Mouse (Mus musculus) hindbrain, embryonic 16.5 days (tissue): ENCODE results near the gene Pi4k2a. TPM values are rescaled to one million over a fixed set of nuclear protein-coding genes. Genes with fewer than 3 reads are reported as not detected.
"Not testable (repeated sequence)": the region's sequence is repeated elsewhere in the genome, so short reads cannot be mapped to it uniquely, and the experiment has no call there.

Experiments
- ATAC-seq: fragments of 200-750 bp; cut with Nextera tagmentation; 2 replicates; pipeline ENCODE4 v1.8.0; 2017; ENCODE audit warnings: moderate TSS enrichment, moderate library complexity
- H3K27ac ChIP-seq: fragments of 300-500 bp; sonication (generic); 2 replicates; pipeline ENCODE4 v1.5.1; 2014; ENCODE audit warnings: low read depth, mild to moderate bottlenecking, control low read depth, low read length, moderate library complexity
- H3K27me3 ChIP-seq: fragments of 300-500 bp; sonication (generic); replicated peaks from 2 replicates; pipeline ENCODE4 v1.6.1; 2014; ENCODE audit warnings: low read length; ENCODE audit not compliant: control insufficient read depth, insufficient read depth
- H3K36me3 ChIP-seq: fragments of 300-500 bp; sonication (generic); 2 replicates; pipeline ENCODE4 v1.6.1; 2014; ENCODE audit warnings: mild to moderate bottlenecking, low read length, moderate library complexity, mixed read lengths; ENCODE audit not compliant: control insufficient read depth, insufficient read depth
- H3K4me1 ChIP-seq: fragments of 300-500 bp; sonication (generic); 2 replicates; pipeline ENCODE4 v1.6.1; 2014; ENCODE audit warnings: low read depth, low read length; ENCODE audit not compliant: control insufficient read depth, insufficient read depth
- H3K4me2 ChIP-seq: fragments of 300-500 bp; sonication (generic); 2 replicates; pipeline ENCODE4 v1.6.1; 2014; ENCODE audit warnings: mild to moderate bottlenecking, low read length, control low read depth, moderate library complexity
- H3K4me3 ChIP-seq: fragments of 300-500 bp; sonication (generic); 2 replicates; pipeline ENCODE4 v1.5.1; 2014; ENCODE audit warnings: mild to moderate bottlenecking, low read length, control low read depth, moderate library complexity
- H3K9ac ChIP-seq: fragments of 300-500 bp; sonication (generic); 2 replicates; pipeline ENCODE4 v1.6.1; 2014; ENCODE audit warnings: low read depth, mild to moderate bottlenecking, control low read depth, low read length, moderate library complexity
- H3K9me3 ChIP-seq: fragments of 300-500 bp; sonication (generic); 2 replicates; pipeline ENCODE4 v1.6.1; 2014; ENCODE audit warnings: mild to moderate bottlenecking, low read length, moderate library complexity; ENCODE audit not compliant: control insufficient read depth
- WGBS: fragments of 180-500 bp; shearing (Covaris S2); extraction: QIAGEN DNeasy Blood & Tissue Kit; methylation state at CpG from one replicate; pipeline ENCODE4 v1.1.7; 2014; 5-methylcytosine and 5-hydroxymethylcytosine counted together
- polyA plus RNA-seq: library from polyadenylated mRNA; unstranded; fragments of >200 nt; fragmentation: Nextera tagmentation; extraction: Ambion mirVana; gene quantifications from 2 replicates; pipeline ENCODE4 v1.2.1, GENCODE M21; 2015

Gene Pi4k2a
- polyA plus RNA-seq, 1 experiment from 2014 or later, result 9.6 TPM

DNA sequence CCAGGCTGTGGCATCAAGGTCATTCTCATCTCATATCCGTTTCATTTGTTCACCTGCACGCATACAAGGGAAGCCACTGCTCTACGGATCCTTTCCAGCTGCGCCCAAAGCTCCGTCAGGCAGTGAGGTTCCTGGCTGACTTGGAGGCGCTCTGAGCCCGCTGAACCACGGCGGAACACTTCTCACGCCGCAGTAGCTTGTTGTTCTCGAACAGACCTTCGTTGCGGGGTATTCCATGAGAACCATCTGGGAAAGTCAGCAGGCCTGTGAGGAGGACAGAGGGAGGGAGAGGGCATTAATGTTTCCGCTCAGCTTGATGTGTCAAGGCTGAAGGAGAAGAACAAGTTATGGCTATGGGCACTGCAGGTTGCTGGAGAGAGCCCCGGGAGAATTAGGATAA lies 14.3 kb upstream of the Pi4k2a start:
- H3K4me2 ChIP-seq, result no peak overlapping the region

GRCm38 (mm10) chr19:42078566-42078965 lies 11.7 kb upstream of the Pi4k2a start:
- H3K27ac ChIP-seq, result no peak overlapping the region
- H3K4me1 ChIP-seq, result no peaks in the 10 kb centered on the region
- 97% methylated on average over 8 of the region's 8 CpGs for WGBS
- ATAC-seq, result no peak
- peaks cover 16% of the 10 kb centered on the region for H3K36me3 ChIP-seq
- no peak overlapping the region for H3K9ac ChIP-seq
- no peak overlapping the region for H3K4me3 ChIP-seq
- H3K4me2 ChIP-seq, result no peak overlapping the region
- no peaks in the 10 kb centered on the region for H3K9me3 ChIP-seq
- H3K27me3 ChIP-seq, result no peaks in the 10 kb centered on the region

More for the DNA sequence above, 14.3 kb upstream of the Pi4k2a start:
- Histone ChIP-seq H3K4me1 (no peaks in the 10 kb centered on the region), H3K9me3 (no peaks in the 10 kb centered on the region), H3K36me3 (peaks cover 18% of the 10 kb centered on the region), H3K27me3 (no peaks in the 10 kb centered on the region), H3K4me3 (no peak overlapping the region), H3K27ac (no peak overlapping the region), H3K9ac (no peak overlapping the region)
- no peak for ATAC-seq
- WGBS, result 88% methylated on average over 16 of the region's 16 CpGs

GRCm38 (mm10) chr19:42079006-42079405 lies 11.3 kb upstream of the Pi4k2a start:
- H3K27me3 ChIP-seq, result no peaks in the 10 kb centered on the region
- H3K4me1 ChIP-seq, result no peaks in the 10 kb centered on the region
- peaks cover 15% of the 10 kb centered on the region for H3K36me3 ChIP-seq
- H3K9me3 ChIP-seq, result no peaks in the 10 kb centered on the region
- no peak overlapping the region for H3K27ac ChIP-seq
- no peak overlapping the region for H3K4me3 ChIP-seq
- no peak overlapping the region for H3K9ac ChIP-seq
- WGBS, result 95% methylated on average over 12 of the region's 12 CpGs
- H3K4me2 ChIP-seq, result no peak overlapping the region
- ATAC-seq, result no peak

GRCm38 (mm10) chr19:42079950-42080349 lies 10.3 kb upstream of the Pi4k2a start:
- Histone ChIP-seq H3K9ac (no peak overlapping the region), H3K36me3 (peaks cover 14% of the 10 kb centered on the region), H3K4me1 (no peaks in the 10 kb centered on the region), H3K4me3 (no peak overlapping the region), H3K27ac (no peak overlapping the region), H3K9me3 (no peaks in the 10 kb centered on the region), H3K27me3 (no peaks in the 10 kb centered on the region), H3K4me2 (no peak overlapping the region)
- no peak for ATAC-seq
- 75% methylated on average over 5 of the region's 5 CpGs for WGBS

- WGBS, result 74% methylated on average over 11 of the region's 11 CpGs
- H3K4me3 ChIP-seq, result no peak overlapping the region
Measured at GRCm38 (mm10) chr19:42080469-42080868, 9.8 kb upstream of the Pi4k2a start.

DNA sequence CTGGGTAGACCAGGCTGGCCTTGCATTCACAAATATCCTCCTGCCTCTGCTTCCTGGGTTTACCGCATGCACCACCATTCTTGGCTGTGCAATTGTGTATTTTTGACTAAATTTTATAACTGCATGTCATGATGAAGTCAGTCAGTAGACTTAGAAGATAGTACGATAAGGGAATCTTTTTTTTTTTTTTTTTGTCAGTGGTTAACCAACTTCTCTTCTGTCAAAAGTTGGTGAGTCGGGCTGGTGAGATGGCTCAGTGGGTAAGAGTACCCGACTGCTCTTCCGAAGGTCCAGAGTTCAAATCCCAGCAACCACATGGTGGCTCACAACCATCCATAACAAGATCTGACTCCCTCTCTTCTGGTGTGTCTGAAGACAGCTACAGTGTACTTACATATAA lies 8.7 kb upstream of the Pi4k2a start:
- H3K4me3 ChIP-seq, ATAC-seq: not testable (repeated sequence)
- WGBS, result 98% methylated on average over 5 of the region's 5 CpGs

More at GRCm38 (mm10) chr19:42080469-42080868, 9.8 kb upstream of the Pi4k2a start:
- no peak overlapping the region for H3K4me2 ChIP-seq
- peaks cover 9% of the 10 kb centered on the region for H3K36me3 ChIP-seq
- ATAC-seq, result no peak
- no peaks in the 10 kb centered on the region for H3K27me3 ChIP-seq
- no peak overlapping the region for H3K27ac ChIP-seq
- H3K9ac ChIP-seq, result no peak overlapping the region
- no peaks in the 10 kb centered on the region for H3K9me3 ChIP-seq
- H3K4me1 ChIP-seq, result peaks cover 1% of the 10 kb centered on the region; the same call in 1 of the 2 replicates

DNA sequence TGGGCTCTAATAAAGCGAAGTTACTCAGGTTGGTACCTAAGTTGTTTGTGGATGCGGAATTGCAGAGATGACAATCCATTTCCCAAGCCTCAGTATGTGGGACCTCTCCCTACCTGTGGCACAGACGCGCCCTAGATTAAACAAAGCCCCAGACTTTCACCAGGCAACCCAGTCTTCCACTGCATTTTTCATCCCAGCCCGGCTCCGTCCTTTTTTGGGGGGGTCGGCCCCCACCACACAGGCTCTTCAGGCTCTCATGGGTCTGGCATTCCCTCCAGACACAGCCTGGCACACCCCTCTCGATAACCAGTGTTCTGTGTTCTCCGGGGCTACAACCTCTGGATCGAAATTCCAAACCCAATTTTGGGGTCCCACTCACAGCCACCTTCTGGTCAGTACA lies 4.6 kb upstream of the Pi4k2a start:
- Histone ChIP-seq H3K9me3 (no peaks in the 10 kb centered on the region), H3K4me1 (peaks cover 14% of the 10 kb centered on the region), H3K9ac (peak overlapping the region; percentile 94), H3K36me3 (no peaks in the 10 kb centered on the region), H3K4me2 (peak overlapping the region; percentile 86), H3K27ac (peak overlapping the region; percentile 78), H3K27me3 (no peaks in the 10 kb centered on the region), H3K4me3 (peak overlapping the region; percentile 90)
- ATAC-seq, result no peak
- WGBS, result 5% methylated on average over 10 of the region's 10 CpGs

More for the DNA sequence above, 8.7 kb upstream of the Pi4k2a start:
- H3K9ac ChIP-seq, H3K36me3 ChIP-seq, H3K4me2 ChIP-seq, H3K27ac ChIP-seq, H3K9me3 ChIP-seq, H3K27me3 ChIP-seq, H3K4me1 ChIP-seq: not testable (repeated sequence)

DNA sequence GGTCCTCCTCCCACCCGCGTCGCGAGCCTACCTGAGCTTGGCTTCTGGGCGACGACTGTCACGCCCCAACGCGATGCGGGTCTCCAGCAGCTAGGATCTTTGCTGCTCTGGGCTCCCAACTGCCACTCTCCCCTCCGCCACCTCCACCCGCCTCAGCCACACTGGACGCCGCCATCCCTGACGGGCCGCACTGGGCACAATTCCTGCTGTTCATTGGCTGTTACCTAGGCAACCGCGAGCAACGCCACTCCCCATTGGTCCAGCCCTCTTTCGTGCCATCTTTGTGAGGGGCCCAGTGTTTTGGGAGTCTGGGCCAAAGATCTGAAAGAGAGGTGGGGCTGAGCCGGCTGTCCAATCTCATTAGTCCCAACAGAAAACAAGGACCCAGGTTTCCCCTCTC lies 4.1 kb upstream of the Pi4k2a start, which contains the start of gene Morn4:
Gene Morn4 (minus strand): TSS at position 192 of the 400 bp plus-strand sequence.
- peaks cover 15% of the 10 kb centered on the region for H3K4me1 ChIP-seq
- 0% methylated on average over 21 of the region's 21 CpGs for WGBS
- peak; percentile 83 for ATAC-seq

GRCm38 (mm10) chr19:42089103-42089747 lies 1.0 kb upstream of the Pi4k2a start:
- WGBS, result 20% methylated on average over 14 of the region's 14 CpGs
- Histone ChIP-seq H3K4me1 (peaks cover 25% of the 10 kb centered on the region), H3K27me3 (no peaks in the 10 kb centered on the region), H3K4me2 (peak overlapping the region; percentile 75), H3K9me3 (no peaks in the 10 kb centered on the region), H3K9ac (peak overlapping the region; percentile 22; the same call in 1 of the 2 replicates), H3K27ac (peak overlapping the region; percentile 74), H3K36me3 (no peaks in the 10 kb centered on the region), H3K4me3 (peak overlapping the region; percentile 99)
- no peak for ATAC-seq

More for the DNA sequence above, 4.1 kb upstream of the Pi4k2a start, which contains the start of gene Morn4:
- no peaks in the 10 kb centered on the region for H3K27me3 ChIP-seq
- H3K27ac ChIP-seq, result peak within 1 kb of the TSS; percentile 78
- H3K4me2 ChIP-seq, result peak within 1 kb of the TSS; percentile 86
- H3K36me3 ChIP-seq, result no peaks in the 10 kb centered on the region
- H3K9me3 ChIP-seq, result no peaks in the 10 kb centered on the region
- peak within 1 kb of the TSS; percentile 90 for H3K4me3 ChIP-seq
- peak within 1 kb of the TSS; percentile 94 for H3K9ac ChIP-seq
